Mouse (Mus musculus) kidney, adult 8-10 months (tissue): ENCODE measurements at regions not wholly inside any gene's neighbourhood (a gene's known extent, or its start where the extent isn't known, plus 50 kb on each side); places are given as distances from the start of the nearest gene placed in this dataset.

Experiments
- DNase-seq, 2 experiments: peaks; one replicate each; pipeline ENCODE4 v3.0.0; 2022

DNA sequence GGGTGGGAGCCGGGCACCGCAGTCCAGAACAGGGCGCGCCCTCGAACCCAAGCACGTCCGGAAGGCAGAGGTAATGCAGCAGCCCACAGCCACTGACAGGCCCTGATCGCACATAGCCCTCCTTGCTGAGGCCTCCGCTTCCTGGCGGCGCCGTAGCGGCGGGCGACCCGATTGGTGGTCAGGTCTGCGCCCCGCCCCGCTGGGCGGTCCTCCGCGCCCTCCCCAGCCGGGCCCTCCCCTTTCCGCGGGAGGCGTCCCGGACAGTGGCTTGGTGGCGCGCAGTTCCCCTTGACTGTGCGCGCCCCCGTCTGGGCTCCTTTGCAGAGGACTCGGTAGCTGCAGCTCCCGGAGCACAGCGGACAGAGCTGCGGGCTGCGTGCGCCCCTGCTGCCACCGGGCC, 375.5 kb upstream of the Asap2 start:
- peak; percentile 55 to 70 for DNase-seq
